Mouse (Mus musculus): ENCODE measurements around the gene Alg5.
"Not testable (repeated sequence)": the region's sequence is repeated elsewhere in the genome, so short reads cannot be mapped to it uniquely, and the experiment has no call there.

The Alg5 gene

GRCm38 (mm10) chr3:54737317-54737716, 2.0 kb downstream of the Alg5 start:
- no peak for DNase-seq (ENCODE audit: inconsistent ontology term)

- no peak for DNase-seq (ENCODE audit: inconsistent ontology term)
These were observed 6.6 kb downstream of the Alg5 start for GRCm38 (mm10) chr3:54741965-54742364.

- no peak for DNase-seq (ENCODE audit: inconsistent ontology term)
These were observed 10.5 kb downstream of the Alg5 start for GRCm38 (mm10) chr3:54745799-54746198.

GRCm38 (mm10) chr3:54753411-54753810, 18.1 kb downstream of the Alg5 start:
- DNase-seq (ENCODE audit: inconsistent ontology term): peak; percentile 24

- DNase-seq (ENCODE audit: inconsistent ontology term): peak; percentile 76
These were observed 20.1 kb downstream of the Alg5 start, which contains the start of gene Smad9 for GRCm38 (mm10) chr3:54755145-54756041. Smad9 (plus strand) TSS chr3:54755582.

- DNase-seq (ENCODE audit: inconsistent ontology term): peak; percentile 54
These were observed 20.7 kb downstream of the Alg5 start for GRCm38 (mm10) chr3:54756058-54756457.

- no peak for DNase-seq (ENCODE audit: inconsistent ontology term)
These were observed 22.1 kb downstream of the Alg5 start for GRCm38 (mm10) chr3:54757446-54757845.

- no peak for DNase-seq (ENCODE audit: inconsistent ontology term)
These were observed 23.9 kb downstream of the Alg5 start for GRCm38 (mm10) chr3:54759211-54759610.

- no peak for DNase-seq (ENCODE audit: inconsistent ontology term)
These were observed 25.2 kb downstream of the Alg5 start for GRCm38 (mm10) chr3:54760321-54761115.

- no peak for DNase-seq (ENCODE audit: inconsistent ontology term)
These were observed 25.9 kb downstream of the Alg5 start for GRCm38 (mm10) chr3:54761258-54761657.

- DNase-seq (ENCODE audit: inconsistent ontology term): peak; percentile 43
These were observed 29.1 kb downstream of the Alg5 start for GRCm38 (mm10) chr3:54764418-54764817.

GRCm38 (mm10) chr3:54765521-54765920, 30.2 kb downstream of the Alg5 start:
- not testable (repeated sequence) for DNase-seq (ENCODE audit: inconsistent ontology term)

- no peak for DNase-seq (ENCODE audit: inconsistent ontology term)
These were observed 30.7 kb downstream of the Alg5 start for GRCm38 (mm10) chr3:54766034-54766433.

GRCm38 (mm10) chr3:54766811-54767210, 31.5 kb downstream of the Alg5 start:
- DNase-seq (ENCODE audit: inconsistent ontology term): no peak

- no peak for DNase-seq (ENCODE audit: inconsistent ontology term)
These were observed 33.3 kb downstream of the Alg5 start for GRCm38 (mm10) chr3:54768592-54768991.

- no peak for DNase-seq (ENCODE audit: inconsistent ontology term)
These were observed 34.3 kb downstream of the Alg5 start for GRCm38 (mm10) chr3:54769349-54770275.

GRCm38 (mm10) chr3:54773613-54774012, 38.3 kb downstream of the Alg5 start:
- DNase-seq (ENCODE audit: inconsistent ontology term): no peak

- DNase-seq (ENCODE audit: inconsistent ontology term): no peak
These were observed 40.8 kb downstream of the Alg5 start for GRCm38 (mm10) chr3:54775989-54776631.

GRCm38 (mm10) chr3:54790601-54791000, 55.3 kb downstream of the Alg5 start:
- peak; percentile 5 for DNase-seq (ENCODE audit: inconsistent ontology term)

- DNase-seq (ENCODE audit: inconsistent ontology term): no peak
These were observed 56.7 kb downstream of the Alg5 start for GRCm38 (mm10) chr3:54791822-54792677.

Measured in Muller cell, postnatal 12 days (primary cell).